Mouse (Mus musculus) hindbrain, embryonic 14.5 days (tissue): Measurements from ENCODE around the gene Cyp11a1. TPM values are rescaled to one million over a fixed set of nuclear protein-coding genes. Genes with fewer than 3 reads are reported as not detected.
A peak's percentile ranks its signal among the peaks of the same experiment; 100 is the strongest.

Experiments
- ATAC-seq: fragments of 200-750 bp; cut with Nextera tagmentation; 2 replicates; pipeline ENCODE4 v1.8.0; 2017; ENCODE audit warnings: moderate number of reproducible peaks, mild to moderate bottlenecking, moderate TSS enrichment, moderate library complexity; ENCODE audit not compliant: low FRiP score
- DNase-seq: peaks from one replicate; pipeline ENCODE4 v3.0.0-alpha.2; 2015; ENCODE audit warnings: low spot score
- H3K27ac ChIP-seq: fragments of 300-500 bp; sonication (generic); 2 replicates; pipeline ENCODE4 v1.5.1; 2014; ENCODE audit warnings: mild to moderate bottlenecking, moderate library complexity
- H3K27me3 ChIP-seq: fragments of 300-500 bp; sonication (generic); 2 replicates; pipeline ENCODE4 v1.6.1; 2014; ENCODE audit warnings: mild to moderate bottlenecking, low read length, mixed read lengths; ENCODE audit not compliant: control insufficient read depth, insufficient read depth
- H3K36me3 ChIP-seq: fragments of 300-500 bp; sonication (generic); replicated peaks from 2 replicates; pipeline ENCODE4 v1.6.1; 2014; ENCODE audit not compliant: control insufficient read depth, insufficient read depth
- H3K4me1 ChIP-seq: fragments of 300-500 bp; sonication (generic); replicated peaks from 2 replicates; pipeline ENCODE4 v1.6.1; 2014; ENCODE audit warnings: antibody characterized with exemption, low read length, mixed read lengths; ENCODE audit not compliant: control insufficient read depth, insufficient read depth
- H3K4me2 ChIP-seq: fragments of 300-500 bp; sonication (generic); replicated peaks from 2 replicates; pipeline ENCODE4 v1.6.1; 2014; ENCODE audit warnings: mild to moderate bottlenecking, moderate library complexity
- H3K4me3 ChIP-seq: fragments of 300-500 bp; sonication (generic); replicated peaks from 2 replicates; pipeline ENCODE4 v1.5.1; 2014; ENCODE audit warnings: mild to moderate bottlenecking, low read length
- H3K9ac ChIP-seq: fragments of 300-500 bp; sonication (generic); 2 replicates; pipeline ENCODE4 v1.6.1; 2014
- H3K9me3 ChIP-seq: fragments of 300-500 bp; sonication (generic); 2 replicates; pipeline ENCODE4 v1.6.1; 2016; ENCODE audit warnings: low read length; ENCODE audit not compliant: control insufficient read depth
- WGBS: fragments of 180-500 bp; shearing (Covaris S2); extraction: QIAGEN DNeasy Blood & Tissue Kit; methylation state at CpG from one replicate; pipeline ENCODE4 v1.1.7; 2014; 5-methylcytosine and 5-hydroxymethylcytosine counted together
- polyA plus RNA-seq: library from polyadenylated mRNA; unstranded; fragments of >200 nt; fragmentation: Nextera tagmentation; extraction: Ambion mirVana; gene quantifications from 2 replicates; pipeline ENCODE4 v1.2.1, GENCODE M21; 2014

Cyp11a1 gene
- polyA plus RNA-seq, 1 experiment from 2014 or later = 0.39 TPM

GRCm38 (mm10) chr9:57972141-57972591 lies 34.0 kb upstream of the Cyp11a1 start:
- no peaks in the 10 kb centered on the region for H3K4me1 ChIP-seq
- H3K4me2 ChIP-seq = no peak overlapping the region
- H3K4me3 ChIP-seq = no peak overlapping the region
- no peaks in the 10 kb centered on the region for H3K36me3 ChIP-seq
- H3K9ac ChIP-seq = no peak overlapping the region
- DNase-seq (no peak), ATAC-seq (no peak)
- no peaks in the 10 kb centered on the region for H3K9me3 ChIP-seq
- WGBS = 70% methylated on average over 9 of the region's 9 CpGs
- no peak overlapping the region for H3K27ac ChIP-seq
- H3K27me3 ChIP-seq = no peaks in the 10 kb centered on the region

DNA sequence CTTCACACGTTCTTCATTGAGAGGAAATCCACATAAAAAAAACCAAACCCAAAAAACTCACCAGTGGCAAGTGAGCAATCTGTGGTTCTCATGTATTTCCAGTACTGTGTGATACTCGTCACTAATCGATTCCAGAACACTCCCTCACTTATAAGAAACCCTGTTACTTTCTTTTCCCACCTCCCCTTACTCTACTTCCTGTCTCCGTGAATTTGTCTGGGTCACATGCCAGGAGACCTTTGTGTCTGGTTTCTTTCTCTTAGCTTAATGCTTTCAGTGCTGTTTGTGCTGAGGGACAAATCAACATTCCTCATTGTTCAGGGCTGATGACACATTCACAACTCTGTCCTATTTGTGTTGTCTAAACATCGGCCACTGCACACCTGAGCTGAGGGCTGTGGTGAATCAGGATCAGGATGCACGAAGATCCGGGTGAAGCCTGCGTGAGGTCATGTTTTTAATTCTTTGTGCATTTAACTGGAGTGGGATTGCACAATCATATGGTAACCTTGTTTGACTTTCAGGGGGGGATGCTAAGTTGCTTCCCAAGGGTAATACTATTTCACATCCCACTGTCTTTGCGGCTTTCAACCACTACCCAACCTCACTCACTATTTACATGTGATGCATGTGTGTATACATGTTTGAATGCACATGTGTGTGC lies 33.3 kb upstream of the Cyp11a1 start:
- H3K27me3 ChIP-seq = no peaks in the 10 kb centered on the region
- H3K4me1 ChIP-seq = no peaks in the 10 kb centered on the region
- no peak overlapping the region for H3K9ac ChIP-seq
- DNase-seq (no peak), ATAC-seq (no peak)
- H3K36me3 ChIP-seq = no peaks in the 10 kb centered on the region
- 0 out of 2 replicates have a peak overlapping the region, but pooled peaks have one; percentile 20 for H3K27ac ChIP-seq
- WGBS = 73% methylated on average over 9 of the region's 9 CpGs
- no peaks in the 10 kb centered on the region for H3K9me3 ChIP-seq
- no peak overlapping the region for H3K4me3 ChIP-seq
- H3K4me2 ChIP-seq = no peak overlapping the region

DNA sequence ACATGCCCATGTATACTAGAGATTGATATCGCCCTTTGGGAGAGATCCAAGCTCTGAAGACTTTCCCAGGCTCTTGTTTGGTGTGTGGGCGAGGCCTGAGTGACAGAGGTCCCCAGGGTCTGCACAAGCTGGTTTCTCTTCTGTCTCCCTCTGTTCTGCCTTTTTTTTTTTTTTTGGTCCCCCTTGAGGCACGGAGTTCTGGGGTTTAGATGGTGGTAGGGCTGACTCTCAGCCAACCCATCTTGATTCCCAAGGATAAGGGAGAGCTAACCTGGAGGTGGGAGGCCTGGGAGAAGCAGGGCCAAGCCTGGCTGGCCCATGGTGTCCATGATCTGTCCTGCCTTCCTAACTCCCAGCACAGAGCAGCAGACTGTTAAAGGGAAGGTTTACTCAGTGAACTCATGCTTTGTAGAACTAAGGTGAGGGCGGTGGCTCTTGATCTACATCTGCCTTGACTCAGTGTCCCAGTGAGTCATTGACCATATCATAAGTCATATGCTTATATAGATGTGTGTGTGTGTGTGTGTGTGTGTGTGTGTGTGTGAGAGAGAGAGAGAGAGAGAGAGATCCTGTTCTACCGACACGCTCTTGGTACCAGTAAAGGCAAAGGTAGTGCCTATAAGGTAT lies 32.7 kb upstream of the Cyp11a1 start:
- H3K4me1 ChIP-seq = no peaks in the 10 kb centered on the region
- H3K27ac ChIP-seq = no peak overlapping the region
- no peak overlapping the region for H3K9ac ChIP-seq
- H3K27me3 ChIP-seq = no peaks in the 10 kb centered on the region
- H3K4me2 ChIP-seq = no peak overlapping the region
- no peak for DNase-seq
- no peaks in the 10 kb centered on the region for H3K9me3 ChIP-seq
- 84% methylated on average over 6 of the region's 6 CpGs for WGBS
- ATAC-seq = no peak
- H3K4me3 ChIP-seq = no peak overlapping the region
- no peaks in the 10 kb centered on the region for H3K36me3 ChIP-seq

DNA sequence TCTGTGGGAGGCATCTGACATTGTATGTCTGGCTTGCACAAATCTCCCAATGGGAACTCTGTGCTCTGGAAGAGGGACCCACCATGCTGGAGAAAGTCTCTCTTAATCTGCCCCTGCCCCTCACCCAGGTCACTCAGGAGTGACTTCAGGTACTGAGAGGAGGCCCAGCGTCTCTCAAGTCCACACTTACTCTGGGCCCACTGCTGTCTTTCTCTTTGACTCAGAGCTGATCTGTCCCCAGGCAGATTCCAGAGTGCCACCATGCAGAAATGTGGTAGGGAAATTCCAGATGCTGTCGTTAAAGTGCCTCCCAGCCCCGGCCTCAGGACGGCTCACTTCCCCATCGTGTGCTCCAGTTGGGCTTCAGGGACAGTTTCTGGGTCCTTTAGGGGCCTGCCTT lies 32.0 kb upstream of the Cyp11a1 start:
- Histone ChIP-seq H3K27ac (no peak overlapping the region), H3K4me1 (no peaks in the 10 kb centered on the region), H3K27me3 (no peaks in the 10 kb centered on the region), H3K36me3 (no peaks in the 10 kb centered on the region), H3K9ac (no peak overlapping the region), H3K4me2 (no peak overlapping the region), H3K9me3 (no peaks in the 10 kb centered on the region), H3K4me3 (no peak overlapping the region)
- WGBS = 76% methylated on average over 5 of the region's 5 CpGs
- ATAC-seq (no peak), DNase-seq (no peak)

- Histone ChIP-seq H3K9ac (no peak overlapping the region), H3K4me1 (no peaks in the 10 kb centered on the region), H3K27me3 (no peaks in the 10 kb centered on the region), H3K36me3 (no peaks in the 10 kb centered on the region), H3K4me3 (no peak overlapping the region), H3K4me2 (no peak overlapping the region), H3K9me3 (no peaks in the 10 kb centered on the region), H3K27ac (no peak overlapping the region)
- ATAC-seq (no peak), DNase-seq (no peak)
- WGBS = 89% methylated on average over 5 of the region's 5 CpGs
Observed at GRCm38 (mm10) chr9:57975200-57975821, 30.9 kb upstream of the Cyp11a1 start.

DNA sequence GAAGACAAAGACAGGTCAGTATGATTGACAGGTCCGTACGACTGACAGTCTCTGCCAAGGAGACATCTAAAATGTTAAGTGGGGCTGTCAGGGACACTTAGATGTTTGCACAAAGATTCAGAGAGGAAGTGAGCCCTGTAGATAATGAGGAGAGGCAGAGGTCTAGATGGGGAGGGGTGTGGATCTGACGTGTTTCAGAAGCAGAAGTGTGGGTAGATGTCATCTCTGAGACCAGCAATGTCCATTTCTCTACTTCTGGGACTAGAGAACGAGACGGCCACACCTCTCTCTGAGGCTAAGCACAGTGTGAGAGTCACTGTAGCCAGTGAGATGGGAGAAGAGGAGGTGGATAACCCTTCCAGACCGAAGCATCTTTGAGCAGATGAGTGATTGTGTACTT lies 28.2 kb upstream of the Cyp11a1 start:
- H3K9me3 ChIP-seq = no peaks in the 10 kb centered on the region
- no peaks in the 10 kb centered on the region for H3K4me1 ChIP-seq
- H3K27ac ChIP-seq = no peak overlapping the region
- no peaks in the 10 kb centered on the region for H3K27me3 ChIP-seq
- H3K4me2 ChIP-seq = no peak overlapping the region
- ATAC-seq (no peak), DNase-seq (no peak)
- WGBS = 87% methylated on average over 6 of the region's 6 CpGs
- H3K4me3 ChIP-seq = no peak overlapping the region
- no peak overlapping the region for H3K9ac ChIP-seq
- no peaks in the 10 kb centered on the region for H3K36me3 ChIP-seq

- no peaks in the 10 kb centered on the region for H3K4me1 ChIP-seq
- WGBS = 83% methylated on average over 3 of the region's 3 CpGs
- ATAC-seq (no peak), DNase-seq (no peak)
- no peak overlapping the region for H3K4me2 ChIP-seq
- H3K27ac ChIP-seq = no peak overlapping the region
- H3K27me3 ChIP-seq = no peaks in the 10 kb centered on the region
- H3K9ac ChIP-seq = no peak overlapping the region
- H3K36me3 ChIP-seq = no peaks in the 10 kb centered on the region
- H3K4me3 ChIP-seq = no peak overlapping the region
- no peaks in the 10 kb centered on the region for H3K9me3 ChIP-seq
Observed at GRCm38 (mm10) chr9:57978858-57979257, 27.4 kb upstream of the Cyp11a1 start.

DNA sequence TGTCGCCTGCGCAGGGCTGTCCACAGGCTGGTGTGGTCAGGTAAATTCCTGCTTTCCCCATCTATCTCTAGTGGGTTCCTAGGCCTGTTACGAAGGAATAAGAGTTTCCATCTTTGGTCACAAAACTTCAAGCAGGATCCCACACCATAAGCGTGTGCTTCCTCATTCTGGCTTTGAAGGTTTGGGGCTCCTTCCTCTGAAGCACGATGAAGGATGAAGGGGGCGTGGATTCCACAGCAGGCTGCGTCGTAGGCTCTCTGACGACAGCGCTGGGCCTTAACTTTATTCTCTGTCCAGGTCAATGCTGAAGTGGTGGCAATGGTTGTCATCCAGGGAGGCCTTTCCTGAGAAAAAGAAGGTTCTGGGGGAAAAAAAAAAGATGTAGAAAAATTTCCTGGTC lies 25.6 kb upstream of the Cyp11a1 start:
- no peaks in the 10 kb centered on the region for H3K36me3 ChIP-seq
- no peak for DNase-seq
- WGBS = 86% methylated on average over 10 of the region's 10 CpGs
- H3K4me3 ChIP-seq = no peak overlapping the region
- H3K9ac ChIP-seq = no peak overlapping the region
- H3K27ac ChIP-seq = no peak overlapping the region
- no peaks in the 10 kb centered on the region for H3K27me3 ChIP-seq
- no peaks in the 10 kb centered on the region for H3K9me3 ChIP-seq
- ATAC-seq = no peak
- no peak overlapping the region for H3K4me2 ChIP-seq
- H3K4me1 ChIP-seq = no peaks in the 10 kb centered on the region

DNA sequence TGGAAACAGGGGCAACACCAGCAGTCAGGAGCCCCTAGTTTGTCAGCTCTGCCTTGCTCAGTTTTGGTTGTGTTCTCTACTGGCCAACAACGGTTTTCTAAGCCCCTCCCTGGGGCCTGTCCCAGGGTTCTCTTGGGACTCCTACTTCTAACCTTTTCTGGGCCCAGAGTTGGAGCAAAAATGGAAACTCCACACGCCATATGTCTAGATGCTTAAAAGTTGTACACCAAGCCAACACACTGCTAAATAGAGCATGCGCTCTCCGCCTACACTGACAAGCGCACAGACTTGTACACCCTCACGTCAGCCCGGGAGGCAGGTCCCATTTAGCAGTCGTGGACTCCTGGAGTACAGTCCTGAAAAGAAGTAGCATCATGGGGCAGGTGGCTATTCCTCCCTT lies 20.9 kb upstream of the Cyp11a1 start:
- 91% methylated on average over 8 of the region's 8 CpGs for WGBS
- Histone ChIP-seq H3K27me3 (no peaks in the 10 kb centered on the region), H3K9me3 (no peaks in the 10 kb centered on the region), H3K4me2 (no peak overlapping the region), H3K4me3 (no peak overlapping the region), H3K36me3 (no peaks in the 10 kb centered on the region), H3K27ac (no peak overlapping the region), H3K4me1 (no peaks in the 10 kb centered on the region), H3K9ac (no peak overlapping the region)
- DNase-seq (no peak), ATAC-seq (no peak)
